17 mouse cellular contexts compared by ENCODE assay signal in genomic region chr2:74725171-74725570, GRCm38 (mm10). TPM values are rescaled to one million over a fixed set of nuclear protein-coding genes. Genes with fewer than 3 reads are reported as not detected.
DNase-seq lines count a peak whose midpoint lies in the region; ATAC-seq lines count a peak whose summit lies in the region.
"Had no signal": no experiment of that assay in that cellular context is flagged by ENCODE, and none has a peak within 500 bp of the region (broad histone marks: within the 10 kb centered on the region; RNA-seq: fewer than 3 reads in every experiment).

No protein-coding gene starts in this region.

- H3K27me3 ChIP-seq in intestine, embryonic 14.5 days (replicated peaks; ENCODE audit: control insufficient read depth, insufficient read depth, low read length): peaks cover 95% of the 10 kb centered on the region
- peaks cover 65% of the 10 kb centered on the region for H3K27me3 ChIP-seq in intestine, embryonic 15.5 days (replicated peaks)
- peaks cover 98% of the 10 kb centered on the region for H3K27me3 ChIP-seq in midbrain, embryonic 11.5 days (ENCODE audit: control insufficient read depth, insufficient read depth, low read length)
- peaks cover 99% of the 10 kb centered on the region for H3K27me3 ChIP-seq in midbrain, embryonic 14.5 days (ENCODE audit: control insufficient read depth, insufficient read depth, low read length)
- H3K27me3 ChIP-seq in hindbrain, embryonic 15.5 days: peaks cover 74% of the 10 kb centered on the region
- no peaks in the 10 kb centered on the region for H3K27me3 ChIP-seq in neural tube, embryonic 14.5 days (ENCODE audit: control insufficient read depth, insufficient read depth, low read length)

- H3K27ac ChIP-seq in intestine, embryonic 14.5 days (ENCODE audit: low read depth): no peak overlapping the region
- no peak overlapping the region for H3K27ac ChIP-seq in intestine, embryonic 15.5 days
- no peak overlapping the region for H3K27ac ChIP-seq in midbrain, embryonic 11.5 days (ENCODE audit: low read depth, low read length)
- no peak overlapping the region for H3K27ac ChIP-seq in midbrain, embryonic 14.5 days (replicated peaks; ENCODE audit: low read depth, low read length)
- peak overlapping the region; percentile 78 for H3K27ac ChIP-seq in hindbrain, embryonic 15.5 days (replicated peaks)
- H3K27ac ChIP-seq in neural tube, embryonic 14.5 days (ENCODE audit: low read depth, low read length): peak overlapping the region; percentile 83; the same call in 1 of the 2 replicates
- H3K27ac ChIP-seq: embryonic facial prominence, embryonic 12.5 days; heart, adult 2 months; liver, embryonic 13.5 days had no signal

- no peak overlapping the region for H3K4me3 ChIP-seq in intestine, embryonic 14.5 days (ENCODE audit: low read depth, low read length)
- H3K4me3 ChIP-seq in intestine, embryonic 15.5 days (replicated peaks): no peak overlapping the region
- no peak overlapping the region for H3K4me3 ChIP-seq in midbrain, embryonic 11.5 days (ENCODE audit: low read depth, low read length)
- H3K4me3 ChIP-seq in midbrain, embryonic 14.5 days (replicated peaks; ENCODE audit: low read depth, low read length): no peak overlapping the region
- peak overlapping the region; percentile 14 for H3K4me3 ChIP-seq in hindbrain, embryonic 15.5 days
- peak overlapping the region; percentile 14 for H3K4me3 ChIP-seq in neural tube, embryonic 14.5 days (ENCODE audit: low read depth, low read length)
- H3K4me3 ChIP-seq: embryonic facial prominence, embryonic 12.5 days; heart, adult 2 months; liver, embryonic 13.5 days had no signal

- H3K9me3 ChIP-seq in intestine, embryonic 14.5 days (ENCODE audit: control insufficient read depth, low read length): no peaks in the 10 kb centered on the region
- no peaks in the 10 kb centered on the region for H3K9me3 ChIP-seq in intestine, embryonic 15.5 days
- no peaks in the 10 kb centered on the region for H3K9me3 ChIP-seq in midbrain, embryonic 11.5 days (ENCODE audit: control insufficient read depth, low read length)
- H3K9me3 ChIP-seq in midbrain, embryonic 14.5 days (ENCODE audit: control insufficient read depth, low read length): no peaks in the 10 kb centered on the region
- no peaks in the 10 kb centered on the region for H3K9me3 ChIP-seq in hindbrain, embryonic 15.5 days
- H3K9me3 ChIP-seq in neural tube, embryonic 14.5 days (ENCODE audit: control insufficient read depth, low read length): no peaks in the 10 kb centered on the region
- H3K9me3 ChIP-seq: embryonic facial prominence, embryonic 12.5 days; liver, embryonic 13.5 days had no signal

- DNase-seq in intestine, embryonic 14.5 days (ENCODE audit: low spot score): no peak
- DNase-seq in midbrain, embryonic 11.5 days (ENCODE audit: low spot score, missing footprints): peak; percentile 95
- DNase-seq in midbrain, embryonic 14.5 days: no peak
- no peak for DNase-seq in Muller cell, postnatal 12 days (ENCODE audit: inconsistent ontology term)
- DNase-seq in cerebellum, adult 11 months: no peak
- DNase-seq: cerebellum, postnatal 25 days; gastrocnemius, postnatal 10 days; layer of hippocampus, postnatal 36 days; liver, embryonic 13.5 days had no signal

- no peaks in the 10 kb centered on the region for H3K36me3 ChIP-seq in intestine, embryonic 14.5 days (ENCODE audit: control insufficient read depth, insufficient read depth, low read length)
- H3K36me3 ChIP-seq in intestine, embryonic 15.5 days: no peaks in the 10 kb centered on the region
- H3K36me3 ChIP-seq in midbrain, embryonic 11.5 days (ENCODE audit: control insufficient read depth, insufficient read depth, low read length): no peaks in the 10 kb centered on the region
- H3K36me3 ChIP-seq in midbrain, embryonic 14.5 days (ENCODE audit: control insufficient read depth, insufficient read depth, low read length): no peaks in the 10 kb centered on the region
- no peaks in the 10 kb centered on the region for H3K36me3 ChIP-seq in hindbrain, embryonic 15.5 days
- H3K36me3 ChIP-seq in neural tube, embryonic 14.5 days (ENCODE audit: control insufficient read depth, insufficient read depth, low read length): peaks cover 17% of the 10 kb centered on the region
- H3K36me3 ChIP-seq: embryonic facial prominence, embryonic 12.5 days; liver, embryonic 13.5 days had no signal

- WGBS in intestine, embryonic 14.5 days: 39% methylated on average over 17 of the region's 17 CpGs
- 41% methylated on average over 17 of the region's 17 CpGs for WGBS in intestine, embryonic 15.5 days
- under 1% methylated on average over 17 of the region's 17 CpGs for WGBS in midbrain, embryonic 11.5 days
- 2% methylated on average over 17 of the region's 17 CpGs for WGBS in midbrain, embryonic 14.5 days
- WGBS in hindbrain, embryonic 15.5 days: 5% methylated on average over 17 of the region's 17 CpGs
- WGBS in neural tube, embryonic 14.5 days: 11% methylated on average over 17 of the region's 17 CpGs

- H3K4me1 ChIP-seq in intestine, embryonic 14.5 days (replicated peaks; ENCODE audit: control insufficient read depth, insufficient read depth, low read length): peaks cover 25% of the 10 kb centered on the region
- H3K4me1 ChIP-seq in intestine, embryonic 15.5 days (replicated peaks): peaks cover 22% of the 10 kb centered on the region
- peaks cover 6% of the 10 kb centered on the region for H3K4me1 ChIP-seq in midbrain, embryonic 11.5 days (ENCODE audit: control insufficient read depth, insufficient read depth, low read length)
- no peaks in the 10 kb centered on the region for H3K4me1 ChIP-seq in midbrain, embryonic 14.5 days (ENCODE audit: control insufficient read depth, insufficient read depth, low read length)
- peaks cover 16% of the 10 kb centered on the region for H3K4me1 ChIP-seq in hindbrain, embryonic 15.5 days (replicated peaks)
- peaks cover 88% of the 10 kb centered on the region for H3K4me1 ChIP-seq in neural tube, embryonic 14.5 days (ENCODE audit: control insufficient read depth, insufficient read depth, low read length)
- H3K4me1 ChIP-seq: embryonic facial prominence, embryonic 12.5 days; liver, embryonic 13.5 days had no signal

- 0 out of 2 replicates have a peak overlapping the region, but pooled peaks have one; percentile 2 for H3K4me2 ChIP-seq in intestine, embryonic 14.5 days (ENCODE audit: low read length)
- H3K4me2 ChIP-seq in intestine, embryonic 15.5 days (replicated peaks): no peak overlapping the region
- H3K4me2 ChIP-seq in midbrain, embryonic 11.5 days: no peak overlapping the region
- H3K4me2 ChIP-seq in midbrain, embryonic 14.5 days (ENCODE audit: low read length): no peak overlapping the region
- peak overlapping the region; percentile 60 for H3K4me2 ChIP-seq in hindbrain, embryonic 15.5 days
- H3K4me2 ChIP-seq in neural tube, embryonic 14.5 days (ENCODE audit: low read depth, low read length): peak overlapping the region; percentile 68
- H3K4me2 ChIP-seq: embryonic facial prominence, embryonic 12.5 days; liver, embryonic 13.5 days had no signal

- ATAC-seq in intestine, embryonic 14.5 days (replicated peaks; ENCODE audit: low FRiP score, low TSS enrichment, low read depth): no peak
- ATAC-seq in intestine, embryonic 15.5 days: no peak
- no peak for ATAC-seq in midbrain, embryonic 11.5 days (ENCODE audit: low FRiP score)
- no peak for ATAC-seq in midbrain, embryonic 14.5 days (ENCODE audit: low FRiP score, low TSS enrichment)
- no peak for ATAC-seq in hindbrain, embryonic 15.5 days (ENCODE audit: low FRiP score, low read depth)
- ATAC-seq in neural tube, embryonic 14.5 days (ENCODE audit: low read depth): no peak

- H3K9ac ChIP-seq in intestine, embryonic 14.5 days (ENCODE audit: low read length): no peak overlapping the region
- no peak overlapping the region for H3K9ac ChIP-seq in intestine, embryonic 15.5 days
- no peak overlapping the region for H3K9ac ChIP-seq in midbrain, embryonic 11.5 days (ENCODE audit: low read length)
- H3K9ac ChIP-seq in midbrain, embryonic 14.5 days (replicated peaks; ENCODE audit: low read length): no peak overlapping the region
- H3K9ac ChIP-seq in hindbrain, embryonic 15.5 days: peak overlapping the region; percentile 30; the same call in 1 of the 2 replicates
- peak overlapping the region; percentile 46 for H3K9ac ChIP-seq in neural tube, embryonic 14.5 days (replicated peaks; ENCODE audit: low read depth, low read length)
- H3K9ac ChIP-seq: embryonic facial prominence, embryonic 12.5 days; liver, embryonic 13.5 days had no signal

RNA-seq across cellular contexts. Expression of gene Gm28230, which starts 1.4 kb away (rescaled TPM):
- polyA plus RNA-seq in intestine, embryonic 14.5 days (2014; fragmentation: Nextera tagmentation; extraction: Ambion mirVana): 0.38 and 0.66 TPM in 2 replicates
- 0.55 and 0.73 TPM in 2 replicates for polyA plus RNA-seq in intestine, embryonic 15.5 days (2015; fragmentation: Nextera tagmentation; extraction: Ambion mirVana)
- polyA plus RNA-seq in midbrain, embryonic 11.5 days (2014; fragmentation: Nextera tagmentation; extraction: Ambion mirVana): not detected in 2 replicates
- polyA plus RNA-seq in midbrain, embryonic 14.5 days (2014; fragmentation: Nextera tagmentation; extraction: Ambion mirVana): not detected in 2 replicates
- 0.87 and 1.6 TPM in 2 replicates for polyA plus RNA-seq in hindbrain, embryonic 15.5 days (2015; fragmentation: Nextera tagmentation; extraction: Ambion mirVana)
- polyA plus RNA-seq in neural tube, embryonic 14.5 days (2014; fragmentation: Nextera tagmentation; extraction: Ambion mirVana): 1.4 and 2.5 TPM in 2 replicates
- polyA plus RNA-seq: embryonic facial prominence, embryonic 12.5 days; heart, embryonic 16.5 days; liver, embryonic 13.5 days; lung, embryonic 16.5 days; midbrain, postnatal 0 days had no signal

RNA-seq across cellular contexts. Expression of gene Hoxd4, which starts 13.4 kb away (rescaled TPM):
- 1.6 and 2.9 TPM in 2 replicates for polyA plus RNA-seq in intestine, embryonic 14.5 days (2014; fragmentation: Nextera tagmentation; extraction: Ambion mirVana)
- 1.2 and 1.6 TPM in 2 replicates for polyA plus RNA-seq in intestine, embryonic 15.5 days (2015; fragmentation: Nextera tagmentation; extraction: Ambion mirVana)
- polyA plus RNA-seq in midbrain, embryonic 11.5 days (2014; fragmentation: Nextera tagmentation; extraction: Ambion mirVana): not detected in 2 replicates
- polyA plus RNA-seq in midbrain, embryonic 14.5 days (2014; fragmentation: Nextera tagmentation; extraction: Ambion mirVana): not detected in 2 replicates
- polyA plus RNA-seq in hindbrain, embryonic 15.5 days (2015; fragmentation: Nextera tagmentation; extraction: Ambion mirVana): 2.7 and 3.3 TPM in 2 replicates
- polyA plus RNA-seq in neural tube, embryonic 14.5 days (2014; fragmentation: Nextera tagmentation; extraction: Ambion mirVana): 4.7 and 5.5 TPM in 2 replicates
- polyA plus RNA-seq: liver, embryonic 13.5 days; lung, embryonic 16.5 days; midbrain, postnatal 0 days had no signal

RNA-seq across cellular contexts. Expression of gene Hoxd3, which starts 13.4 kb away (rescaled TPM):
- polyA plus RNA-seq in intestine, embryonic 14.5 days (2014; fragmentation: Nextera tagmentation; extraction: Ambion mirVana): 27.6 and 27.8 TPM in 2 replicates
- polyA plus RNA-seq in intestine, embryonic 15.5 days (2015; fragmentation: Nextera tagmentation; extraction: Ambion mirVana): 18.8 and 19.2 TPM in 2 replicates
- polyA plus RNA-seq in midbrain, embryonic 11.5 days (2014; fragmentation: Nextera tagmentation; extraction: Ambion mirVana): 0.07 and 0.14 TPM in 2 replicates
- polyA plus RNA-seq in midbrain, embryonic 14.5 days (2014; fragmentation: Nextera tagmentation; extraction: Ambion mirVana): not detected in 2 replicates
- polyA plus RNA-seq in hindbrain, embryonic 15.5 days (2015; fragmentation: Nextera tagmentation; extraction: Ambion mirVana): 49.4 and 51.8 TPM in 2 replicates
- 13.5 and 13.9 TPM in 2 replicates for polyA plus RNA-seq in neural tube, embryonic 14.5 days (2014; fragmentation: Nextera tagmentation; extraction: Ambion mirVana)
- polyA plus RNA-seq: midbrain, postnatal 0 days had no signal

RNA-seq across cellular contexts. Expression of gene Hoxd8, which starts 20.8 kb away (rescaled TPM):
- 6.1 and 8.4 TPM in 2 replicates for polyA plus RNA-seq in intestine, embryonic 14.5 days (2014; fragmentation: Nextera tagmentation; extraction: Ambion mirVana)
- polyA plus RNA-seq in intestine, embryonic 15.5 days (2015; fragmentation: Nextera tagmentation; extraction: Ambion mirVana): 4.2 and 5.1 TPM in 2 replicates
- 0.11 TPM in 1 of 2 replicates, not detected in the other for polyA plus RNA-seq in midbrain, embryonic 11.5 days (2014; fragmentation: Nextera tagmentation; extraction: Ambion mirVana)
- polyA plus RNA-seq in midbrain, embryonic 14.5 days (2014; fragmentation: Nextera tagmentation; extraction: Ambion mirVana): not detected in 2 replicates
- 0.73 and 1.3 TPM in 2 replicates for polyA plus RNA-seq in hindbrain, embryonic 15.5 days (2015; fragmentation: Nextera tagmentation; extraction: Ambion mirVana)
- 19.9 and 23.6 TPM in 2 replicates for polyA plus RNA-seq in neural tube, embryonic 14.5 days (2014; fragmentation: Nextera tagmentation; extraction: Ambion mirVana)
- polyA plus RNA-seq: midbrain, postnatal 0 days had no signal

RNA-seq across cellular contexts. Expression of gene Hoxd9, which starts 27.6 kb away (rescaled TPM):
- polyA plus RNA-seq in intestine, embryonic 14.5 days (2014; fragmentation: Nextera tagmentation; extraction: Ambion mirVana): 3.9 and 6.8 TPM in 2 replicates
- polyA plus RNA-seq in intestine, embryonic 15.5 days (2015; fragmentation: Nextera tagmentation; extraction: Ambion mirVana): 4.4 and 5.9 TPM in 2 replicates
- polyA plus RNA-seq in midbrain, embryonic 11.5 days (2014; fragmentation: Nextera tagmentation; extraction: Ambion mirVana): not detected in 2 replicates
- not detected in 2 replicates for polyA plus RNA-seq in midbrain, embryonic 14.5 days (2014; fragmentation: Nextera tagmentation; extraction: Ambion mirVana)
- not detected in 2 replicates for polyA plus RNA-seq in hindbrain, embryonic 15.5 days (2015; fragmentation: Nextera tagmentation; extraction: Ambion mirVana)
- polyA plus RNA-seq in neural tube, embryonic 14.5 days (2014; fragmentation: Nextera tagmentation; extraction: Ambion mirVana): 20.9 and 37.4 TPM in 2 replicates
- polyA plus RNA-seq: liver, embryonic 13.5 days; midbrain, postnatal 0 days had no signal

Comparison
In these comparisons a context has a peak if more than half of its experiments do, and no peak if none do; other contexts are left out.
1. H3K4me2 ChIP-seq: peak in intestine, embryonic 14.5 days (single experiment), hindbrain, embryonic 15.5 days (single experiment) and neural tube, embryonic 14.5 days (single experiment); none in intestine, embryonic 15.5 days (single experiment), midbrain, embryonic 11.5 days (single experiment) and midbrain, embryonic 14.5 days (single experiment).
2. H3K27ac ChIP-seq: peak in hindbrain, embryonic 15.5 days (single experiment) and neural tube, embryonic 14.5 days (single experiment); none in intestine, embryonic 14.5 days (single experiment), intestine, embryonic 15.5 days (single experiment), midbrain, embryonic 11.5 days (single experiment) and midbrain, embryonic 14.5 days (single experiment).
3. H3K4me3 ChIP-seq: peak in hindbrain, embryonic 15.5 days (single experiment) and neural tube, embryonic 14.5 days (single experiment); none in intestine, embryonic 14.5 days (single experiment), intestine, embryonic 15.5 days (single experiment), midbrain, embryonic 11.5 days (single experiment) and midbrain, embryonic 14.5 days (single experiment).
4. H3K9ac ChIP-seq: peak in hindbrain, embryonic 15.5 days (single experiment) and neural tube, embryonic 14.5 days (single experiment); none in intestine, embryonic 14.5 days (single experiment), intestine, embryonic 15.5 days (single experiment), midbrain, embryonic 11.5 days (single experiment) and midbrain, embryonic 14.5 days (single experiment).
5. RNA of gene Hoxd3, which starts 13.4 kb away (polyA plus RNA-seq): 49.4 to 51.8 TPM in hindbrain, embryonic 15.5 days, 27.6 to 27.8 TPM in intestine, embryonic 14.5 days, 18.8 to 19.2 TPM in intestine, embryonic 15.5 days and 13.5 to 13.9 TPM in neural tube, embryonic 14.5 days; 0.07 to 0.14 TPM in midbrain, embryonic 11.5 days and not detected in midbrain, embryonic 14.5 days; every median in the first group is over 10 times any median in the second.